Mouse (Mus musculus) fibroblast of lung, adult 2 months (primary cell): ENCODE data around the gene Vamp1.
"Not testable (repeated sequence)": the region's sequence is repeated elsewhere in the genome, so short reads cannot be mapped to it uniquely, and the experiment has no call there.

Experiments used
- DNase-seq: peaks from one replicate; pipeline ENCODE4 v3.0.0-alpha.2; 2011; ENCODE audit warnings: low read depth

The Vamp1 gene

DNA sequence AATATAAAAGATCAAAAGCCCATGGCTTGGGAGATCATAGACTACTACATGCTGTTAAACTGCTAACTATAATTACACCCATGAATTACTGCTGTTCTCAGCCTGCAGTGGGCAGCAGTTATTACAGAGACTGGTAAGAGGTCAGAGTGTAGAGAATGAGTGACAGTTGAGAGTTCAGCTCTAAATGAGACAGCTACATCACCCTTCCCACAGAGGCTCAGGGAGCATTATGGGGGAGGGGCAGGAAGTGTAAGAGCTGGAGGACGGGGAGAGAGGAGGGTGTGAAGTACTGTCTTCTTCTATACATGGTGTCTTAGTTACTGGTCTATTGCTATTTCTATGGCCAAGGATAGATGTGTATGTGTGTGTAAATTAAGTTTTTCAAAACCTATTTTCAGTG is 29.2 kb downstream of the Vamp1 start:
- no peak for DNase-seq

DNA sequence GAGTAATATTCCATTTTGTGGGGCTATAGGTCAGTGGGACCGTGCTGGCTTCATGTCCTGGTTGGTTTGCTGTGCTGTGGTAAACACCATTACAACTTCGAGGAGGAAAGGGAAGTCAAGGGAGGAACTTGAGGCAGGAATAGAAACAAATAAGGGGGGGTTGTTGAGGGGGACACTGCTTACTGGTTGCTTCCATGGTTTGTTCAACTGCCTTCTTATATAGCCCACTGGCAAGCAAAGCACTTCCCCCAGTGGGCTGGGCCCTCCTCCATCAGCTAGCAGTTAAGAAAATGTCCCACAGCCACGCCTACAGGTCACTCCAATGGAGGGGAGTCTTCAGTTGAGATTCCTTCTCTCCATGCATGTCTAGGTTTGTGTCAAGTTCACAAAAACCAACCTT is 36.9 kb downstream of the Vamp1 start:
- DNase-seq, result no peak

DNA sequence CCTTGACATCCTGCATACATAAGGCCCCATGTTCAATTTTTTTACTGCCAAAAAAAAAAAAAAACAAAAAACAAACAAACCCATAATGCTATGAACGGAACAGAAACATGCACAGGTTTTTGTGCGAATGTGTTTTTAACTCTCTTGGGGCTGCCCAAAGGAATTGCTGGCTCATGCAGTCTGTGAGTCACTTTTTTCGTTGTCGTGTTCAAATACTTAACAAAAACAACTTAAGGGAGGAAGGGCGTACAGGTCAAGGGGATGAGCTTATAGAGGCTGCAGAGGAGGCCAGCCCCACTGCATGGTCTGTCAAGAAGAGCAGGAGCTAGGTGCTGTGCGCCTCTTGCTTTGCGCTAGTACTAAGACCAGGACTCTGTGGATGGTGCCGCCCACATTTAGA is 37.4 kb downstream of the Vamp1 start:
- no peak for DNase-seq

DNA sequence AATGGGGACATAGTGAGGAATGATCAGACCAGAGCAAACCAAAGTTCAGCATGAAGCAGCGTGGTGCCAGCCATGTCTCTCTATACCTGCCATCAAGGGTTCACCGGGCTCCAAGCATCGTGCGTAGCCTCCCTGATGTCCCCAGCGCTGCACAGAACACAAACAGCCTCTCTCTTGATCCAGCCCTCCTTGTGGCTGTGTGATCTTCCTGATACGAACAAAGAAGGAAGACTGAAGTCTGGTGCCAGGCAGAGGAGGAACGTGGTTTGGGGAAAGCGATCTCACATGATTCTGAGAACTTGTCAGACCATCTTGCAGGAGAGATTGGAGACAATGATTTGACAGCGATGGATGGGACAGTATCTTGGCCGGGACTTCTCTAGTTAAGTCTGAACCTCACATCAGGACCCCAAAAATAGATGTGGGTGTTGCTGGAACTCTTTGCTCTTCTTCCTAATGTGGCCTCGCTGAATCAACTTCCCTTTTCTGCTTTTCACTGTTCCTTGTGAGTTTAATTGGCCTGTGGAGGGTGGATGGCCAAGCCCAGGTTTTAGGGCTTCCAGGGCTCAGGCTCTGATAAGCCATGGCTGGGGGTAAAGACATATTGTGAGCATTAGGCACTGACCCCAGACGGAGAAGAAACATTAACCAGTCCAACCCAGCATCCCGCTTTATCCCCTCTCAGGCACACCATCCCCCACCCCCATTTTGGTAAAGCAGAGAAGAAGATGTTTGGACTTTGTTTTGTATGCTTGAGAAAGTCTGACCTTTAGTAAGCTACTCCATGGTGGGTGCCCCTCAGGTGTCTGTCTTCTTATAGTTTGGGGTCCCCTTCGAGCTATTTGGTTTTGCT is 38.7 kb downstream of the Vamp1 start:
- DNase-seq, result no peak

DNA sequence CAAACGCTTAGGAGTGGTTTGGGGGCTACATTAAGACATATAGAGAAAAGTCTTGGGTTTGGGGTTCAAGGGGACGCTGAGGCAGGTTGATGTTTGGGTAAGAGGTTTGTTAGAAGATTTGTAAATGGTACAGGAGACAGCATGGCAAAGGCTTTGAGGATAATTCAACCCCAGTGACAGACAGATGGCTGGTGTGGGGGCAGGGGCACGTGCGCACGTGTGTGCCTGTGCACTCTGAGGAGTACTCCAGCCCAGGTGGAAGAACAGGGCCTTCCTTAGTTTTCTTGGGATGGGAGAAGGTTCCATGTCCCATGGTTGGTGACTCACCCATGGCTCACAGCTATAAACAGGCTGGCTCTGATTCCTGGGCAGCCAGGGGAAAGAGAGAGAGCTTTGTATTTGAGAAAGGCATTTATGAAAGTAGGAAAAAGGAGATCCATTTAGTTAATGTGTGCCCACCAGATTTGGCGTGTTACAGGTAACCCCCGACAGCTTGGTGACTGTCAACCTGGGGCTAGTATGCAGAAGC is 40.2 kb downstream of the Vamp1 start:
- peak; percentile 77 for DNase-seq

DNA sequence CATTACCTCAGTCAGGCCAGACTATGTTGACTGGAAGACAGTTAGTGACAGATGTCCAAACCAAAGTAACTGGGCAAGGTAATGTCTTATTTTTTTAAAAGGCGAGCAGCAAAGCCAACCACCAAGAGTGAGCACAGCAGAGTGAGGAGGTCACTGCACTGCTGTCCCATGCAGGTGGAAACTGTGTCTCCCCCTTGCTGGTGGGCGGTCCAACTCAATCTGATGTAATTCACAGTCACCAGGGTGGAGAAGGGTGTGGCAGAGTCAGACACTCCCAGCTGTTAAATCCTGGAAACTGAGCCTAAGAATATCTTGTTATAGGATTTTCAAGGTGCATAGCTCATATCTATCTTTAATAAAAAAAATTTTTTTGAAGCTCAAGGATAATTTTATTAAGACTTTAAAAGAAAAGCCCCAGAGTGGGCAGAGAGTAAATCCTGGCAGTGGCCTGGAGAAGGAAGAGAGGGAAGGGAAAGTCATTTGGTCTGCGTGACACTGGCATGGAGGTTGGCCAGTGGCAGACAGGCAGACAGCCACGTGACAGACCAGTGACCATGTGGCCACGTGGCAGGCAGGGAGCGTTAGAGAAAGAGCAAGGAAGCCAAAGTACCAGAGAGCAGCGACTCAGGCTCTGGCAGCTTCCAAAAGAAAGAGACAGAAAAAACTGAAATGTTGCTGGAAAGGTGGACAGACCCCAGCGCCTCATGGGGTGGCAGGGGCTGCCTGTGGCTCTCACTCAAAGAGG is 41.0 kb downstream of the Vamp1 start:
- no peak for DNase-seq

DNA sequence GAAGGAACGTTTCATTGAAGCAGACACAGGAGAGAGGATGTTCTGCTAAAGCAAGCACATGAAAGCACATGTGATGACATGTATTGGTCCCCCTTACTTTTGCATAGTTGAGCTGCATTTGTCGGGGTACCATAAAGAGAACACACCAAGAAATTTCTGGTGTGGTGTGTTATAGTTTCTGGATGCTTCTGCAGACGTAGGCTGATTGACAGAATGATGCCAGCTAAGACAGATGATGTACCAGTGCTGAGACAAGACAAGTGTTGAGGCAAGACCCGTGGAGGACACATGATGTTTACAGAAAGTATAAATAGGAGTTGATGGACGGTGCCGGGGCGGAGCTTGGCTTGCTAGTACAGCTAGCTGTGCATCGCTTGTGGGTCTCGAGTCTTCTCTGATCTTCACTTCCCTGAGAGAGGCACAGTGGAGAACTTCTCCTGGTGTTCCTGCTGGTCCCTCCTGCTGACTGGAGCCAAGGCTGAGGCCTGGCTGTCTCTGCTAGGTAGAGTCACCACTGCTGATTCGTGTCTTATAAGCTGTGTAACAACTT is 44.7 kb downstream of the Vamp1 start:
- DNase-seq, result no peak

DNA sequence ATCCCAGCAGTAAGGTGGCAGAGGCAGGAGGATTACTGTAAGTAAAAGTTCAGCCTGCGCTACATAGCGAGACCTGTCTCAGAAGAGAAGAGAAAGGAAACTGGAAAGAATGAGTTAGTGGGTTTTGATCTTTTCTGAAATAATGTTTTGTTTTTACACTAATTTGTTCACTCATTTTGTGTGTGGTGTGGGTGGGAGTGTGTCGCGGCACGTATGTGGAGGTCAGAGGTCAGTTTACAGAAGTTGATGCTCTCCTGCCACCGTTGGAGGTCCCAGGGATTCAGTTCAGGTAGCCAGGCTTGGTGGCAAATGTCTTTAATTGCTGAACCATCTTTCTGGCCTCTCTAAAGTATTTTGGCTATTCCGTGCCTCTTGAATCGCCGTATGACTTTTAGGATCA is 48.9 kb downstream of the Vamp1 start:
- DNase-seq, result no peak

DNA sequence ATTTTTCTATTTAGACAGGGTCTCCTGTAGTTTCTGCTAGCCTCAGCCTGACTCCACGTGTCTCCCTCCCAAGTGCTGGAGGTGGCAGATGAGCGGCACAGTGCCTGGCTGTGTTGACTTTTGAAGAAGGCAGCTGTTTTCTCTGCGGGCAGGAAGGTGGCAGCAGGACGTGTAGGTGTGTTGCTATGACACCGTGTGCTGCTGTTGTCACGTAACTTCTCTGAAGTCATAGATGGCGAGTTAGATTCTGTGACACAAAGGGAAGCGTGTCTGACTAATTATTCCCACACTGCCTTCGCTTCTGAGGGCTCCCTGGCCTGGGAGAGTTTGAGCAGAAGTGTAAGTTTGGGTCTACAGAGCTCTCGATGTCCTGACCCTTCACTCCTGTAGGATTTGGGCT is 49.9 kb downstream of the Vamp1 start:
- no peak for DNase-seq

DNA sequence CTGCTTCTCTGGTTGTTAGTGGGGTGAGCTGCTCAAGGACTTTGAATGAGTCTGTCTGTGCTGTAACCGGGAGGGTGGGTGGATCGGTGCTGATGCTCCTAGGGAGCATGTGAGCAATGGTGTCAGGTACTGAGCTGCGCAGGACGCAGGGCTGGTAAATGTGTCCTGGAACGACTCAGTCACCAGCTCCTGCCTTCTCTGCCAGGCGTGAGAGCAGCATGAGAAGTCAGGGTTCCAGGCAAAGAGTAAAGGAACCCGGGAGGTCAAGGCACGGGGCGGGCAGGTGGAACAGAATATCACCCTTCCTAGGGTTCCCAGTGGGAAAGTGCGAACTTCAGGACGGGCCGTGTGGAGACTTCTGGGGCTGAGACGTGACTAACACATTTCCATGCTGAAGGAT is 50.7 kb downstream of the Vamp1 start:
- DNase-seq, result no peak

DNA sequence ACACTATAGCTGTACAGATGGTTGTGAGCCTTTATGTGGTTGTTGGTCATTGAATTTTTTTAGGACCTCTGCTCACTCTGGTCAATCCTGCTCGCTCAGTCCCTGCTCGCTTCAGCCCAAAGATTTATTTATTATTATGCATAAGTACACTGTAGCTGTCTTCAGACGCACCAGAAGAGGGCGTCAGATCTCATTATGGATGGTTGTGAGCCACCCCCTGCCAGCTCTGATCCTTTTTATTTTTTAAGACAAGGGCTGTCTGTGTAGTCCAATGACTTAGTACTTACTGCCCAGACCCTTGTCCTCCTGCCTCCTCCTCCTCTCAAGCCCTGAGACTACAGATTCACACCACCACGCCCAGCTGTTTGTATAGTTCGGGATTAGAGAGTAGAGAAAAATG is 51.2 kb downstream of the Vamp1 start:
- not testable (repeated sequence) for DNase-seq

DNA sequence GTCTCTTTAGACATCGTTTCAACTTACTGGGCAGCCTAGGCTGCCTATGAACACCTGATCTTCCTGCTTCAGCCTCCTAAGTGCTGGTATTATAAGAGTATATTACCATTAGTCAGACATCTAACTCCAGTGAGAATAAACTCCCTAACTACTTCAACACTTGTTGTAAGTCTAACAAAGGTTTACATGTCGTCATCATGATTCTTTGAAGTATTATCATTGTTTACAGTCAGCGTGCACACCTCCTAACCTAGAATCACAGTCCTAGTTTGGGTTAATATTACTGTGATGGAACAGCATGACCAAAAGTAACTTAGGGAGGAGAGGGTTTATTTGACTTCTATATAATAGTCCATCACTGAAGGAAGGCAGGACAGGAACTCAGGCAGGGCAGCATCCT is 52.1 kb downstream of the Vamp1 start:
- DNase-seq, result no peak

DNA sequence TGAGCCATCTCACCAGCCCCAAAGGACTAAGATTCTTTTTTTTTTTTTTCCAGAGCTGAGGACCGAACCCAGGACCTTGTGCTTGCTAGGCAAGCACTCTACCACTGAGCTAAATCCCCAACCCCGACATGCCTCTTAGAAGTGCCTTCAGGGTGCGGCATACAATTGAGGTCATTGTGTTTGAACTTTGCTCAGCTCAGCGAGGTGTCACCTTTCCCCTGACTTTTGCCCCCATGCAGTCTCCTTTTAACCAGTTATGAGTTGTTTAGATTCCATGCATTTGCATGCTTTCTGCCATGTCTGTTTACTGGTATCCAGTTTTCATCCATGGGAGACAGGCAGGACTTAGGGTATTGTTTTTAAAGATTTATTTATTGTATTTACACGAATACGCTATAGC is 53.4 kb downstream of the Vamp1 start:
- no peak for DNase-seq

DNA sequence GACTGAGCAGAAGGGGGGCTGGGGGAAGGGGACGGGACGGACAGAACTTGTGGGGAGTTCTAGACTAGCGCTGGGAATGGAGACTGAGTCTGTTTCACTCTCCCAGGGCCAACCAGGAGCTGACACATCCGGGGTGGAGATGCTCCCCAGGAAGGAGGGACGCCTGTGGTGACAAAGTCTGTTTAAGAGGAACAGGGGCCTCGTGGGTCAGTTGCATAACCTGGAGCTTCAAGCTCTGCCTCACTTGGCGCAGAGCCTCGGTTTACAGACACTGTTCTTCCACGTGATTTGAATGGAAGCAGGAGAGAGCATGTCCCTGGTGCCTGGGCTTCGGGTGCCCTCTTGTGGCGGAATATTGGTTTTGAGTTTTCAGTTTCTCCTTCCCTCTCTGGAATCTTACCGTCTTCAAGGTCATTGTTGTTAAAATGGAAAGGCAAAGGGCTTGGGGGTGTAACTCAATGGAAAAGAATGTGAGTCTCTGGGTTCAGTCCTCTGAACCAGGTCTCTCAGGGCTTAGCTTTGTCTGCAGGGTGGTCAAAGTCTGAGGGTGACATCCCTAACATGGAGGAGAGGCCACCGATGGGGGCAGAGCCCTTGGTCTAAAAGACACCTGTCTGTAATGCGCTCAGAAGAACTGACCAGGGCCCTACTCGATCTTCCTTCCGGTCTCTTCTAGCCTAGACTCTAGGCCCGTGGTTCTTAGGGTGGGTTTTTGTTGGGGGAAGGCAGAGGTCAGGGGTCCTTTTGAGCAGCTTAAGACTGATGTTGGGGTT is 56.3 kb downstream of the Vamp1 start:
- DNase-seq, result peak; percentile 89

DNA sequence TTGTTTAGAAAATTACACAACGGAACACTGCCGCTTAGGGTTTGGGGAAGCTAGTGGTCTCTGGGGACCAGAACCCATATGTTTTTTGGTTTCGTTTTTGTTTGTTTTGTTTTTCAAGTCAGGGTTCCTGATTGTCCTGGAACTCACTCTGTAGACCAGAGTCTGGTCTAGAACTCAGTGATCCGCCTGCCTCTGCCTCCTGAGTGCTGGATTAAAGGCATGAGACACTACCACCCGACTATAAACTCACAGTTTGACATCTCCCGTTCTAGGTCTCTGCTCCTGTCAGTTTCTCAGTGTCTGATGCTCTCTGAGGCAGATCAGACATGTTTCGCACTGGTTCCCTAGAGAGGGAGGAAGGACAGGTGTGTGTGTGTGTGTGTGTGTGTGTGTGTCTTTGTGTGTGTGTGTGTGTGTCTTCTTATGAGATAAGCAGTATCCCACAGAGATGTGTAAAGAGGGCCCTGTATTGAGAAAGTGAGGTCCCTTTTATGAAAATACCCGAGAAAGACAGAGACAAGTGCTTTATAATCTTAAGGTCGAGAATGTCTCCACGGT is 57.0 kb downstream of the Vamp1 start:
- DNase-seq, result no peak

DNA sequence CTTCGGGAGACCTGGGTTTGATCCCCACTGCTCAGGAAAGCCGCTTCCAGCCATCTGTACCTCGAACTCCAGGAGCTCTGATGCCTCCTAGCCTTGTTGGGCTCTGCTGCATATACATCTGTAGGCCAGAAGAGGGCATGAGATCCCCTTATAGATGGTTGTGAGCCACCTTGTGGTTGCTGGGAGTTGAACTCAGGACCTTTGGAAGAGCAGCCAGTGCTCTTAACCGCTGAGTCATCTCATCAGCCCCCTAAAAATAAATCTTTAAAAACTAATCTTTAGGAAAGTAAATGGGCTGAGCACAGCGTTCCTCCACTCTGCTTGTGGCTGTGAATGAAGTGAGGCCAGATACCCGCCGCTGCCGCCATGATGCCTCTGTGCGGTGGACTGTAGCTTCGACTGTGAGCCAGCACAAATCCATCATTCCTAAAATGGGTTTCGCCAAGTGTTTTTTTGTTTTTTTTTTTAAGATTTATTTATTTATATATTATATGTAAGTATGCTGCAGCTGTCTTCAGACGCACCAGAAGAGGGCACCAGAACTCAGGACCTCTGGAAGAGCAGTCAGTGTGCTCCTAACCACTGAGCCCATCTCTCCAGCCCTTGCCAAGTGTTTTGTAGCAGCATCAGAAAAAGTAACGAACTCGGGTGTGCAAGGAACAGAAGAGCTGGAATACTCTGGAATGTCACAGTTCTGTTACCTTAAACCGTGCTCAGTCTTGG is 59.7 kb downstream of the Vamp1 start:
- no peak for DNase-seq

DNA sequence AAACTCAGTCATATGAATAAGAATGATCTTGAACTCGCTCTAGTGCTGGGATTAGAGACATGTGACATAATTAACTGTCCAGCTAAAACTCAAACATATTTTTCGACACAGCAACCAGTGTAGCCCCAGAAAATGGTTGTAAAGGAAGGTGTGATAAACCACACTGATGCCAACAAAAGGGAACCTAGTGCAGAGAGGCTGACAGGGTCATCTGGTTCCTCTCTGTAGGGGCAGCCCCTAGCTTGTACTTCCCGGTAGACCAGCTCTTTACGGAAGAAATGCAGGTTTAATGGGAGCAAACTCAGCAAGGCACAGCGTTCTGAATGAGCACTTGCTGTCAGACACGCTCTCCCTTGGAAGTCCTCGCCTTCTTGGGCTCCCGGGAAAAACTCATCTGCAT is 64.4 kb downstream of the Vamp1 start:
- no peak for DNase-seq

DNA sequence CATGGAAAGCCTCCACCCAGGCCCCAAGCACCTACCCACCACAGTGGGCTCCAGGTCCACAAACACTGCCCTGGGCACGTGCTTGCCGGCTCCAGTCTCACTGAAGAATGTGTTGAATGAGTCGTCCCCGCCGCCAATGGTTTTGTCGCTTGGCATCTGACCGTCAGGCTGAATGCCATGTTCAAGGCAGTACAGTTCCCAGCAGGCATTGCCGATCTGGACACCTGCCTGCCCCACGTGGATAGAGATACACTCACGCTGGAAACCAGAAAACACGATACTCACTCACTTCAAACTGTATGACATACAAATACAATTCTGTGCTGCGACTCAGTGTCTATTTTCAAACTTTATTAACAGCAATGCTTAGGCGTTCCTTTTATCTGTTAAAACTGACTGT is 67.4 kb downstream of the Vamp1 start:
- not testable (repeated sequence) for DNase-seq

DNA sequence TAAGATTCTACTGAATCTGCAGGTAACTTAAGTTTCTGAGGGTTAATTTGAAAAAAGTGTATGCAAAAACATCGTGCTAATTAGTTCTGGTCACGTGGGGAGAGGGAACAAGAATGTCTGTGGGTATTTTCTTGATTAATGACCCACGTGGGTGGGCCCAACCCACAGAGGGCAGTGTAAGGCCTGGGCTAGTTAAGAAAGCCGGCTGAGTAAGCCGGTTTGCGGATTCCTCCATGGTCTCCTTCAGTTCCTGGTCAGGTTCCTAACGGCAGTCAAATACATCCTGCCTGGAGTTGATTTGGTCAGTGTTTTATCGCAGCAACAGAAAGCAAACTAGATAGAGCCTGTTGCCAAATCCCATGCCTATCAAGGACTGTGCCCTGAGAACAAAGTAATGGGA is 68.9 kb downstream of the Vamp1 start:
- no peak for DNase-seq

DNA sequence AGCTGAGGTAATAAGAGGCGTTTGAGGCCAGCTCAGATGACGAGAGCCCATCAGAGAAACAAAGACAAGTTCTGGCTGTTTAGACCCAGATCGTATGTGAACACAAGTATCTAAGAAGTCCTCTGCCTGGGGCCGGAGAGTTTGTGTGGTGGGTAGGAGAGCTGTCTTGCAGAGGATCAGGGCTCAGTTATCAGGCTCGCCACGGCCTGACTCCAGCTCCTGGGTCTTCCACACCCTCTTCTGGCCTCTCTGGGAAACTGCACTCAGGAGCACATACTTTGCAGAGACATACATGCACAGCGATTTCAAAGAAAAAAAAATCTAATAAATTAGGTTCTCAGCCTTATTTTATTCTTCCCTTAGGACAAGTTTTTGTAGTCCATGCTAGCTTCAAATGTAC is 69.4 kb downstream of the Vamp1 start:
- no peak for DNase-seq

DNA sequence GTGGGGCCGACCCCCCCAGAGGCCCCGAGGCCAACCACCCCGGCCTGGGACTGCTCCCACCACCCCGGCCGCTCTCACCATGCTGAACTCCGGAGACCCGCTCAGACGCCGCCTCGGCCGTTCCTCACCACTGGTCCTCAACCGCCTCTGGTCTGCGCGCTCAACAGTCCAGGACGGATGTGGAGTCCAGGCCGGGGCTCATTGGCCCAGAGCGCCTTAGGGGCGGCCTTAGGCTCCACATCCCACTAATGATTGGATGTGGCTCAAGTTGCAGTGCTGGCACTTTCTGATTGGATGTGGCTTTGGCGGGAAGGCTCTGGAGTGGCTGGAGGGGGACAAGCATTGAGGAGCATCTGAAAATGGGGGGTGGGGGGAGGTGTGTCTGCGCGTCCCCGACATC is 70.5 kb downstream of the Vamp1 start, which contains the start of gene Tuba3a:
Gene Tuba3a (minus strand): TSS at position 153 of the 400 bp plus-strand sequence.
- DNase-seq, result no peak
